Mouse (Mus musculus) liver, embryonic 15.5 days (tissue): Measurements from ENCODE around the gene Hmgcs2. TPM values are rescaled to one million over a fixed set of nuclear protein-coding genes. Genes with fewer than 3 reads are reported as not detected.

Source experiments
- ATAC-seq: fragments of 200-750 bp; cut with Nextera tagmentation; 2 replicates; pipeline ENCODE4 v1.8.0; 2017; ENCODE audit warnings: moderate number of reproducible peaks, mild to moderate bottlenecking, moderate library complexity; ENCODE audit not compliant: insufficient read depth
- H3K27ac ChIP-seq: fragments of 300-500 bp; sonication (generic); replicated peaks from 2 replicates; pipeline ENCODE4 v1.5.1; 2015; ENCODE audit warnings: mild to moderate bottlenecking, inconsistent platforms
- H3K27me3 ChIP-seq: fragments of 300-500 bp; sonication (generic); 2 replicates; pipeline ENCODE4 v1.6.1; 2015; ENCODE audit warnings: mild to moderate bottlenecking, inconsistent platforms
- H3K36me3 ChIP-seq: fragments of 300-500 bp; sonication (generic); replicated peaks from 2 replicates; pipeline ENCODE4 v1.6.1; 2015; ENCODE audit warnings: moderate library complexity, mild to moderate bottlenecking, inconsistent platforms
- H3K4me1 ChIP-seq: fragments of 300-500 bp; sonication (generic); replicated peaks from 2 replicates; pipeline ENCODE4 v1.6.1; 2015; ENCODE audit warnings: inconsistent platforms
- H3K4me2 ChIP-seq: fragments of 300-500 bp; sonication (generic); 2 replicates; pipeline ENCODE4 v1.6.1; 2015; ENCODE audit warnings: moderate library complexity, mild to moderate bottlenecking, inconsistent platforms
- H3K4me3 ChIP-seq: fragments of 300-500 bp; sonication (generic); replicated peaks from 2 replicates; pipeline ENCODE4 v1.5.1; 2015; ENCODE audit warnings: mild to moderate bottlenecking, inconsistent platforms
- H3K9ac ChIP-seq: fragments of 300-500 bp; sonication (generic); 2 replicates; pipeline ENCODE4 v1.6.1; 2015; ENCODE audit warnings: moderate library complexity, mild to moderate bottlenecking, inconsistent platforms
- H3K9me3 ChIP-seq: fragments of 300-500 bp; sonication (generic); replicated peaks from 2 replicates; pipeline ENCODE4 v1.6.1; 2016; ENCODE audit warnings: inconsistent platforms
- WGBS: fragments of 180-500 bp; shearing (Covaris S2); methylation state at CpG from one replicate; pipeline ENCODE4 v1.1.7; 2015; ENCODE audit warnings: mixed read lengths; ENCODE audit not compliant: insufficient replicate concordance; 5-methylcytosine and 5-hydroxymethylcytosine counted together
- polyA plus RNA-seq: library from polyadenylated mRNA; unstranded; fragments of >200 nt; fragmentation: Nextera tagmentation; extraction: Ambion mirVana; gene quantifications from 2 replicates; pipeline ENCODE4 v1.2.1, GENCODE M21; 2015

Hmgcs2 gene
- polyA plus RNA-seq = 155 and 223 TPM in 2 replicates

DNA sequence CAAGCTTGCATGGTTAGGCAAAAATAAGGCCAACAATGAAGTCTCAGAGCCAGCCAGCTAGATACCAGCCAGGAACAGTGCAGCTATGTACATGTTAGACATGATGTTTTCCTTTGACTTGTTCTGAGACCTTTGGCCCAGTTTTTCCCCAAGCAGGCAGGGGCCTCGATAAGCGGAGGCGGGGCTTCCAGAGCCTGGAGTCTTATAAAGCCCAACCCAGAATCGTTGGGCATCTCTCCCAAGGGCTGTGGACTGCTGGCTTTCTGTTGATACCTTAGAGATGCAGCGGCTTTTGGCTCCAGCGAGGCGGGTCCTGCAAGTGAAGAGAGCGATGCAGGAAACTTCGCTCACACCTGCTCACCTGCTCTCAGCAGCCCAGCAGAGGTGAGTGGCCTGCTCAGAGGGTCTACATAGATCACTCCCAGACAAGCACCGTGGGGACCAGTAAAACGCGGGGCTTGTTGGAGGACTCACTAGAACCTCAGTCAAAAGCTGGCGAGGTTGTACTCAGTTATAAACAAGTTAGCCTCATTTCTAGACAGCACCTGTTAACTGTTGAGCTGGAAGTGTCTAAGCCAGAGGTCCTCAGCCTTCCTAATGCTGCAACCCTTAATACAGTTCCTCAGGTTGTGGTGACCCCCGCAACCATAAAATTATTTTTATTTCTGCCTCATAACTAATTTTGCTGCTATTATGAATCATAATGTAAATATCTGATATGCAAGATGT lies at the start of gene Hmgcs2:
Hmgcs2 (plus strand) TSS at position 232 of the 729 bp plus-strand sequence.
- peak within 1 kb of the TSS; percentile 27 for H3K9ac ChIP-seq
- no peaks in the 10 kb centered on the region for H3K36me3 ChIP-seq
- ATAC-seq = peak; percentile 70
- no peaks in the 10 kb centered on the region for H3K9me3 ChIP-seq
- peak within 1 kb of the TSS; percentile 55 for H3K27ac ChIP-seq
- H3K4me3 ChIP-seq = peak within 1 kb of the TSS; percentile 39
- 48% methylated on average over 14 of the region's 14 CpGs for WGBS
- H3K4me2 ChIP-seq = peak within 1 kb of the TSS; percentile 37
- H3K4me1 ChIP-seq = peaks cover 18% of the 10 kb centered on the region
- no peaks in the 10 kb centered on the region for H3K27me3 ChIP-seq

DNA sequence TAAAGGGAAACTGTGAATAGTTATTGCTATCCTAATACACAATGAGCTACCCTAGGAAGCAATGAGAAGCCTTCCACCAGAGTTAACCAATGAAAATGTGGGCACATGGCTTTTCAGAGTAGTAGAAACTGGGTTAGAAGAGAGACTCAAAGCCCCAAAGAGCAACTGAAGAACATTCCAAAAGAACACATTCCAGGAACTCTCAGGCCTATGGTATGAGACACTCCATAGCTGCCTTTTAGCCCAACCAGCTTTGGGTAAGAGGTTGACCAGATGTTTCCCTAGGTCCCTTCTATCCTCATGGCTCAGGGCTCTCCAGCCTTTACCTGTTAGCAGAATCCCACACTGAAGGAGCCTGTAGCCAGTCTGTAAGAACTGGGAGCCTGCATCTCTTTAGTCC lies 46.7 kb upstream of the Hmgcs2 start:
- Histone ChIP-seq H3K4me3 (no peak overlapping the region), H3K27ac (no peak overlapping the region), H3K27me3 (no peaks in the 10 kb centered on the region), H3K36me3 (no peaks in the 10 kb centered on the region), H3K9me3 (no peaks in the 10 kb centered on the region), H3K4me1 (no peaks in the 10 kb centered on the region), H3K4me2 (no peak overlapping the region), H3K9ac (no peak overlapping the region)
- no peak for ATAC-seq

DNA sequence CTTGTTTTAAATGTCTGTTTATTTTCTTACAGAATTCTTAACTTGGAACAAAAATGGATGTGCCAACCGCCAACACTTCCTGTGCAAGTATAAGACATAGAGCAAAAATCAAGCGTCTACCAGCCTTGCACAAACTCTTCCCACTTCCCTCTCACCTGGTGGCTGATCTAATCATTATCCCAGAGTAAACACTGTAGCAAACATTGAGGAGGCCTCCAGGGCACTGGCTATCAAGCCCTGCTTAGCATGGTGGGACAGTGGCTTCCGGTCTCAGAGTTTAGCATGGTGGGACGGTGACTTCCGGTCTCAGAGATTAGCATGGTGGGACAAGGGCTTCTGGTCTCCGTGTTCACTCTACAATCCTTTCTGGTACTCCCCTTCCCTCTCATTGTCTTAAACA lies 44.0 kb upstream of the Hmgcs2 start:
- Histone ChIP-seq H3K9me3 (no peaks in the 10 kb centered on the region), H3K9ac (no peak overlapping the region), H3K4me3 (no peak overlapping the region), H3K4me1 (no peaks in the 10 kb centered on the region), H3K27ac (no peak overlapping the region; the same call in 1 of the 2 replicates), H3K4me2 (no peak overlapping the region), H3K36me3 (no peaks in the 10 kb centered on the region), H3K27me3 (no peaks in the 10 kb centered on the region)
- ATAC-seq = no peak
- 54% methylated on average over 6 of the region's 6 CpGs for WGBS

DNA sequence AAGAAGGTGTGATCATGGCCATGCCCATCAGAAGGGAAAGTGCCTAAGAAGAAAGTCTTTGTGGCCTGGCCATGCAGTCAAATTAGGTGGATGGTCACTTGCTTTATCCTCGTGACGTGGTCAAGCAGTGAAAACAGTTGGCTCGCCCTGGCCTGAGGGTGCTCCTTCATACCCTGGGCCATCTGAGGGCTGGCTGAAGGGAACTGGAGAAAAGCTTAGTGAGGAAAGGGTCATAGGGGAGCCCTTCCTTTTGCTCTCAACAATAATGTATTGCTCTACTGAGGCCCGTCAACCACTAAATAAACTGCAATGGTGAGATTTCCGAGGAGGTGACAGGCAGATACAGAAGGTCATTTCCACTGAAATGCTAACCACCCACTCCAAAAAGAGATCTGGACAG lies 43.0 kb upstream of the Hmgcs2 start:
- H3K4me2 ChIP-seq = no peak overlapping the region
- no peaks in the 10 kb centered on the region for H3K27me3 ChIP-seq
- H3K9me3 ChIP-seq = no peaks in the 10 kb centered on the region
- H3K27ac ChIP-seq = no peak overlapping the region
- ATAC-seq = no peak
- H3K4me3 ChIP-seq = no peak overlapping the region
- no peaks in the 10 kb centered on the region for H3K36me3 ChIP-seq
- WGBS = 64% methylated on average over 5 of the region's 5 CpGs
- H3K9ac ChIP-seq = no peak overlapping the region
- H3K4me1 ChIP-seq = no peaks in the 10 kb centered on the region

DNA sequence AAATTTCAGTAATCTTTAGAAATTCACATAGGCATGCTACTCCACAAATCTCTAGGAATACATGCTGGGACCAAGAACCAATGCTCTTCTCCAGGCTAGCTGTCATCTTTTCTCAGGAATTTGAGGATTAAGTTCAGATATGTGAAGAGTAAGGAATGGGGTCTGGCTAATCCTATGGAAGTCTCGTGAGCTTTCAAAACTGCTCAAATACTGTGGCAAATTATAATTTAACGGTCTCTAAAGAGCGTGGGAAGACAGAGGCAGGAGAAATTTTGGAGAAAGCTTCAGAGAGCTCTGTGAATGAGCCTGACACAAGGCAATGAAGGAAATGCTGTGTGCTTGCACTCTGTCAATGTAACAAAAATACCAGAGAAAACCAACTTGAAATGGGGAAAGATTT lies 42.1 kb upstream of the Hmgcs2 start:
- Histone ChIP-seq H3K27me3 (no peaks in the 10 kb centered on the region), H3K9me3 (no peaks in the 10 kb centered on the region), H3K4me3 (no peak overlapping the region), H3K36me3 (no peaks in the 10 kb centered on the region), H3K27ac (no peak overlapping the region), H3K4me2 (no peak overlapping the region), H3K9ac (no peak overlapping the region), H3K4me1 (0 out of 2 replicates have a peak, but pooled peaks cover 2% of the 10 kb centered on the region)
- ATAC-seq = no peak
- 62% methylated on average over 3 of the region's 3 CpGs for WGBS

DNA sequence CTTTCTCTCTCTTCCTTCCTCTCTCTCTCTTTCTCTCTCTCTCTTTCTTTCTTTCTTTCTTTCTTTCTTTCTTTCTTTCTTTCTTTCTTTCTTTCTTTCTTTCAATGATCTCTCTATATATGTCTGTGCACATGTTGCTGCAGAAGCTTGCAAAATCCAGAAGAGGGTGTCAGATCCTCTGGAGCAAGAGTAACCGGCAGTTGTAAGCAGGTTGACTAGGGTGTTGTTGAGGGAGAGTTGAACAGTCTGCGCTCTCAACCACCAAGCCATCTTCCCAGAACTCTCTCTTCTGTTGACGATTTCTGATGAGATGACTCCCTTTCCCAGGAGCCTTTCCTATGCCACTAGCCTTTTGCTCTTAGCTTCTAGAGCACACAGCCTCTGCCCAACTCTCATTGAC lies 38.2 kb upstream of the Hmgcs2 start:
- Histone ChIP-seq H3K4me2 (no peak overlapping the region), H3K4me3 (no peak overlapping the region), H3K36me3 (no peaks in the 10 kb centered on the region), H3K27ac (no peak overlapping the region), H3K4me1 (peaks cover 7% of the 10 kb centered on the region), H3K9ac (no peak overlapping the region), H3K9me3 (no peaks in the 10 kb centered on the region), H3K27me3 (no peaks in the 10 kb centered on the region)
- no peak for ATAC-seq
- WGBS = 54% methylated on average over 3 of the region's 3 CpGs

DNA sequence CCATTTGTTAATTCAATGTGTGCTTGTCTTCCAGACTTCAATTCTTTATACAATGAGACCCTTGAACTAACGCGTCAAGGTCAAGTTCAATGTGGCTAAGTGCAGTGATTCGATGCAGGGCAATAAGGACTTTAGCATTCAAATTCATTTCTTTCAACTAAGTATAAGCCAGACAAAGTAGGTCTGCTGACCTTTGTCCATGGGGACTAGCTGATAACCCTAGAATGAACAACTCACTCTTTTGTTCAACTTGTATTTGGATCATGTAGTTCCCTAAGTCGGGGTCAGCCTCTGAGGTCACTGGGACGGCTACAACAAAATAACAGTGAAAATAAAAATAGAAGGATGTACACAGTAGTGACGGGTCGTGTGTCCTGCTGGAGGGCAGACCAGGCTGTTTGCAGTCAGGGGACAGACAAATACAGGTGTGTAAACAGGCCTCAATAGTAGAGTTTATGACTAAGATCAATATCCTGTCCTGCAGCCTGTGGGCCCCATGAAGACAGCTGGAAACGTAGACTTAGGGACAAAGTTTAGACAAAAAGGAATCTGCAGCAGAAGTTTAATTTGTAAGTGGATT lies 37.7 kb upstream of the Hmgcs2 start:
- peak; percentile 81 for ATAC-seq
- H3K4me3 ChIP-seq = no peak overlapping the region
- H3K4me2 ChIP-seq = no peak overlapping the region
- 67% methylated on average over 8 of the region's 8 CpGs for WGBS
- no peaks in the 10 kb centered on the region for H3K9me3 ChIP-seq
- H3K36me3 ChIP-seq = no peaks in the 10 kb centered on the region
- H3K9ac ChIP-seq = no peak overlapping the region
- H3K27me3 ChIP-seq = no peaks in the 10 kb centered on the region
- peak overlapping the region; percentile 60; the same call in 1 of the 2 replicates for H3K27ac ChIP-seq
- peaks cover 10% of the 10 kb centered on the region for H3K4me1 ChIP-seq

DNA sequence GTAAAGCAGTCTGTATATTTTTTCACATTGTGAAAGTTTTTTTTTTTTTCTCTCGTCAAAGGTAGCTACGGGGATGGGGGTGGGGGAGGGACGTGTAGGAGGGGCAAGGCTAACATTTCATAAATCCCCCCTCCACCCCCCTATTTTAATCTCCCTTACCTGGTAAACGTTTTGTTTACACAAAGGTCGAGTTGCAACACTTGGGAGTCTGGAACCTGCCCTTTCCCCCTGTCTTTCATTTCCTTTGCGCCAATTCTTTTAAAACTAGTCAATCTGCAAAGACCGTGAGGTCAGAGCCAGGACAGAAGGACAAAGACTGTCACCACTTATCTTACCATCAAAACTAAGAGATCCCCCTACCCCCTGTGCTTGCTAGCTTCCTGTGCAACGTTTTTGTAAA lies 34.3 kb upstream of the Hmgcs2 start:
- WGBS = 20% methylated on average over 8 of the region's 8 CpGs
- peaks cover 10% of the 10 kb centered on the region for H3K4me1 ChIP-seq
- H3K36me3 ChIP-seq = no peaks in the 10 kb centered on the region
- no peak overlapping the region for H3K4me3 ChIP-seq
- H3K27me3 ChIP-seq = no peaks in the 10 kb centered on the region
- no peak for ATAC-seq
- H3K27ac ChIP-seq = 0 out of 2 replicates have a peak overlapping the region, but pooled peaks have one; percentile 25
- H3K4me2 ChIP-seq = no peak overlapping the region
- no peak overlapping the region for H3K9ac ChIP-seq
- H3K9me3 ChIP-seq = no peaks in the 10 kb centered on the region

DNA sequence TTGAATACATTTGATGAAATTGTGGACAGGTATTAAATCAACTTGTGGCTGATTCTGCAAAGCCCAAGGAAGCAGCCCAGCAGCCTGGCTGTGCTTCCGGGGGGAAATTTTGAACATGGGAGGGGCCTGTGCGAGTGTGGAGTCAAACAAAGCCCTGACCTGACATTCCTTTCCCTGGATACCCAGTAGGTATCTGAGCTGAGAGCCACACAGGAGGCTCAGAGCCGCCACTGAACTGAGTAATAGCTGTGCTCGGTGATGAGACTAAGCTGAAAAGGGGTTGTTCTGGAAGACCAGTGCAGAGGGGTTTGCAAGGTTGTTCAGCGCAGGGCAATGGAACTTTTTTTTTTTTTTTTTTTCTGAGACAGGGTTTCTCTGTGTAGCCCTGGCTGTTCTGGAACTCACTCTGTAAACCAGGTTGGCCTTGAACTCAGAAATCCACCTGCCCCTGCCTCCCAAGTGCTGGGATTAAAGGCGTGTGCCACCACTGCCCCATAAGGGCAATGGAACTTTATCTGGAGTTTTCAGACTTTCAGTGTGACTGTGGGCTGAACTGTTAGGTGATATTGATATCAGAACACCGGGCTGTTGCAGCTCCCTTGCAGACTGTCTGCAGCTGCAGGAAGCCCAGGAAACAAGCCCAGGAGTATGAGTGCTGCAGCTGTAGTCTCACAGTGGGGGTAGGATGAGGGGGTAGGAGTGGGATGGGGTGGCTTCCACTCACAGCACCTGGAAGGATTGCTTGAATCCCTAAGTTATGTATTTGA lies 33.1 kb upstream of the Hmgcs2 start:
- Histone ChIP-seq H3K4me1 (peaks cover 10% of the 10 kb centered on the region), H3K4me3 (no peak overlapping the region), H3K9me3 (no peaks in the 10 kb centered on the region), H3K27ac (0 out of 2 replicates have a peak overlapping the region, but pooled peaks have one; percentile 4), H3K4me2 (no peak overlapping the region), H3K27me3 (no peaks in the 10 kb centered on the region), H3K36me3 (no peaks in the 10 kb centered on the region), H3K9ac (no peak overlapping the region)
- no peak for ATAC-seq
- 44% methylated on average over 7 of the region's 7 CpGs for WGBS

DNA sequence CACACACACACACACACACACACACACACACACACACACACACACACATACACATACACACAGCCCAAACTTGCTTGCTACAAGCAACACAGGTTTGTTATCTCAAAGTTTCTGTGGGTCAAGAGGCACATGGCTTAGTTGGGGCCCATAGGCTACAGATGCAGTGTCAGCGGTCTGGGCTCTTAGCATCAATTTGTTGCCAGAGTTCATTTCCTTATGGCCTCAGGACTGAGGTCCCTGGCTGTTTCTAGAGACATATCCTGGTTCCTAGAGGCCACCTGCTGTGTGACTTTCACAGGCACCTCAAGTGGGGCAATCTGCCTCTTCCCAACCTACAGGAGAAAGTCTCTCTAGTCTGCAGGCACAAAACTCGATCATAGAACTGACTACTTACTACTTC lies 30.9 kb upstream of the Hmgcs2 start:
- H3K4me3 ChIP-seq = no peak overlapping the region
- no peak for ATAC-seq
- H3K27me3 ChIP-seq = no peaks in the 10 kb centered on the region
- WGBS = 66% methylated on average over 2 of the region's 2 CpGs
- no peaks in the 10 kb centered on the region for H3K36me3 ChIP-seq
- H3K9ac ChIP-seq = no peak overlapping the region
- no peak overlapping the region for H3K4me2 ChIP-seq
- no peaks in the 10 kb centered on the region for H3K9me3 ChIP-seq
- peaks cover 8% of the 10 kb centered on the region for H3K4me1 ChIP-seq
- H3K27ac ChIP-seq = no peak overlapping the region

DNA sequence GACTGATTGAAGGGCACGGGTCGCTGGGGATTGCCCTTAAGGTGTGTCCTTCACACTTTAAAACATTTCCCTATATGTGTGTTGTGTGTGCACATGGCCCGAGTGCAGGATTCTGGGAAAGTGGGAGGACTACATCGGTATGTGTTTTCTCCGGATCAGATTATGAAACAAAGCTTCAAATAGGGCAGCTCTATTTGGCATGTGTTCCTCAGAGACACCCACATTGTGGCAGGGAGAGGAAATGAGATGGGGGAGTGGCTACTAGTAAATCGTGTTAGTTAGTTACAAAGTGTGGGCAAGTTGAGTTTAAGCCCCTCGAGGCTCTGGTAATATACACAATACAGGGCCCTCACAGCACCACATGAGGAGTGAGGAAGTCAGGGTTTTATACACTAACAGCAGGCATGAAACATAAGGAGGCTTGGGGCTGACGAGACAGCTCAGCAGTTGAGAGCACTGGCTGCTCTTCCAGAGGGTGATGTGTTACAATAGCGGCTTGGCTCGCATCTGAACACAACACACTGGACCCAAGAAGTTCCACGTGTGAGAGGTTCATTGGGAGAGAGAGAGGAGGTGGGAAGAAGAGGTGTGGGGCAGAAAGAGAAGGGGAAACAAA lies 30.3 kb upstream of the Hmgcs2 start:
- H3K36me3 ChIP-seq = no peaks in the 10 kb centered on the region
- peaks cover 8% of the 10 kb centered on the region for H3K4me1 ChIP-seq
- no peak overlapping the region for H3K27ac ChIP-seq
- WGBS = 63% methylated on average over 11 of the region's 11 CpGs
- H3K9me3 ChIP-seq = no peaks in the 10 kb centered on the region
- ATAC-seq = no peak
- no peaks in the 10 kb centered on the region for H3K27me3 ChIP-seq
- no peak overlapping the region for H3K9ac ChIP-seq
- no peak overlapping the region for H3K4me2 ChIP-seq
- H3K4me3 ChIP-seq = no peak overlapping the region
